Mouse (Mus musculus): ENCODE data around the gene Bbs10.

DNA sequence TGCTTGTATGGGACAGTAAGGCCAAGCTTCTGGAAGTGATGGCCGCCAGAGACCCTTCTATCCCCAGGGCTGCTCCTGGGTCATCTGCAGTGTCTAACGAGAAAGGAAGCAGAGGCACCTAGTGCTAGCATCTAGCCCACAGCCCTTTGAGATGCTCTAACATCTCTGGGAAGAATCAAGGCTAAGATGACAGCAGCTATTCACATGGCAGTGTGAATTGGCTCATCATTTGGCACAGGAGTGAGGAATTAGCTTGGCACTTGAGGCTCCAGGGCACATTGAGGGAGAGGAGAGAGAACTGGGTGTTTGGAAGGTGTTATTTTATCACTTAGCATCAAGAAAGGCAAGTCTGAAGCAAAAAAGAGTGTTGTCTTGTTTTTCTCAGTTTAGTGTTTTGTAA, 49.8 kb downstream of the Bbs10 start:
- TF ChIP-seq CTCF (IDR thresholded peaks at IDR 0.05; ENCODE audit: low read depth) = no peak
- TF ChIP-seq EP300 (IDR thresholded peaks at IDR 0.05; ENCODE audit: low read depth) = no peak
